Mouse (Mus musculus): ENCODE results near the gene 1700069L16Rik. TPM values are rescaled to one million over a fixed set of nuclear protein-coding genes. Genes with fewer than 3 reads are reported as not detected.

Gene 1700069L16Rik
- total RNA-seq, 2 experiments from 2014 or later = not detected

DNA sequence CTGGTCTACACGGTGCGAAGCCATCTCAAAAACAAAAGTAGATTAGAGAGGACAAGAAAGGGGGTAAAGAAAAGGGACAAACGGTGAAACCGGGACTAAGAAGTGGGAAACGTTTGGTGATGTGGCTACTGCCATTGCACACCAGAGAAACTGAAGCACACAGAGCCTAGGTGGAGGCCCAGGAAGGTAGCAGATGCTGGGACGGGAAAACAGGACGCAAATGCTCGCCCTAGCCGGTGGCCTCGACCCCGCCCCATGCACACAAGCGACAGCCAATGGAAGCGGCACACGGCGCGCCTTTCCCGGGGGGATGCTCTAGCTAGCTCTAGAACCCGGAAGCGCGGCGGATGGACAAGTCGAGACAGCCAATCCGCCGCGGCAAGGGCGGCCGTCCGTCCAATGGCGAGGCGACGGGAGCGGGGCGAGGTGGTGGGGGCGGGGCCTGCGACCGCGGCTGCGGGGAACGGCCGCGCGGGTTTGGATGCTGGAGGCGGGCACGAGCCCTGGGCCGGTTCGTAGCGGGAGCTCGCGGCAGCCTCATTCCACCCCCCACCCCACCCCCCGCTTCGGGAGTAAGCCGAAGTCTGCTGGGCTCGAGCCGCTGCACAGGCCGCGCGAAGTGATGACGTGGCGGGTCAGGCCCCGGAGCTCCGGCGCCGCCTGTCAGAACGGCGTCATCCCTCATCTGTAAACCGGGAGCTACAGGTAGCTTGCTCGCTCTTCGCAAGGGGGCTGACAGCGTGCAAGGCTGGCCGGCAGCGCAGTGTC lies 11.0 kb upstream of the 1700069L16Rik start, which contains the start of gene Ficd:
TSS of gene Ficd (plus strand) at position 459 of the 768 bp plus-strand sequence.
- peak; percentile 93 to 95 for DNase-seq (ENCODE audit: low spot score in 2 of 2)
- intact Hi-C loops (cut with DNase I) = loop anchor here (10.0 kb wide), 1 partner anchor 831 kb away; no protein-coding TSS in a partner anchor

DNA sequence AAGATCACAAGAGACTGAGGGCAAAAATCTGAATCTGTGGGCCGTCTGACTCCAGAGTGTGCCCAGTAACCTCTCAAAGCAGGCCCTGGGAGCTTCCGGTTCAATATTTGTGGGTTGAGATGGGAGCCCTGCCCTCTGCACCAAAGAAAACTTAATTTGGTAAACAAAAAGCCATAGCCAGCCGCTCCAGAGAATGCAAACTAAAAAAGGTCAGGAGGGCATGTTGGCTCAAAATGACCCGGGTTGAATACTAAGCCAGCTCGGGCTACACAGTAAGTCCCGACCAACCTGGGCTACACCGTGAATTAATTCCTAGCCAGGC lies 10.4 kb upstream of the 1700069L16Rik start:
- intact Hi-C loops (cut with DNase I) = loop anchor here (10.0 kb wide), 1 partner anchor 830 kb away; no protein-coding TSS in a partner anchor
- DNase-seq (ENCODE audit: low spot score in 2 of 2) = no peak

DNA sequence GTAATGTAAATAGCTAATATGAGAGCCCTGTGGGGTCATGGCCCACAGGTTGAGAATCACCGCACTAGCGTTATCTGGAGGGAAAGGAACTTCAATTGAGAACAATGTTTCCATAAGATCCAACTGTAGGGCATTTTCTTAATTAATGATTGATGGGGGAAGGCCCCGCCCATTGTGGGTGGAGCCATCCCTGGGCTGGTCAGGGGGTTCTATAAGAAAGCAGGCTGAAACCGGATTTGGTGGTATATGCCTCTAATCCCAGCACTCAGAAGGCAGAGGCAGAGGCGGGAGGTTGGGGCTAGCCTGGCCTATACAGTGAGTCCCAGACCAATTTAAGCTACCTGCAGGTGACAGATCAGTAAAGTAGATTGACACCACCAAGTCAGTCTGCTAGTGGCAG lies 9.8 kb upstream of the 1700069L16Rik start:
- no peak for DNase-seq (ENCODE audit: low spot score in 2 of 2)
- intact Hi-C loops (cut with DNase I) = loop anchor here (10.0 kb wide), 1 partner anchor 830 kb away; no protein-coding TSS in a partner anchor

DNA sequence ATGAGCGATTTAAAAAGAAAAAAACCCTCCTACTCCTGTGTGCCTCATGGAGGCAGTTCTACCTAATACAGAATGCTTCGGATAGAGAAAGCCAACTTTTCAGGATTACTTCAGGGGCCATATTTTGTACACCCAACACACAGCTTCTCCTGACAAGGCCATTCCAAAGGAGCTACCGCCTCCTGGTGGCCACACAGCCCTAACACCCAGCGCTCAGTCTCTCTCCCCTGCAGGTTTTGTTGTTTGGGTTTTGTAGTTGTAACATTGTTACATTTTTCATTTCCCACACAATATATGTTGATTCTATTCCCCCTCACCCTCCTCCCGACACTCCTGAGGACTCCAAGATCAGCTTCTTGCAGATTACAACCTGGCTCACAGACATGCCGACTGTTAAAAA lies 7.6 kb upstream of the 1700069L16Rik start:
- intact Hi-C loops (cut with DNase I) = loop anchor here (1.0 to 10.0 kb wide), 2 partner anchors 367 to 827 kb away; no protein-coding TSS in a partner anchor
- peak in 1 of 2 experiments; percentile 65 for DNase-seq (ENCODE audit: low spot score in 2 of 2)

DNA sequence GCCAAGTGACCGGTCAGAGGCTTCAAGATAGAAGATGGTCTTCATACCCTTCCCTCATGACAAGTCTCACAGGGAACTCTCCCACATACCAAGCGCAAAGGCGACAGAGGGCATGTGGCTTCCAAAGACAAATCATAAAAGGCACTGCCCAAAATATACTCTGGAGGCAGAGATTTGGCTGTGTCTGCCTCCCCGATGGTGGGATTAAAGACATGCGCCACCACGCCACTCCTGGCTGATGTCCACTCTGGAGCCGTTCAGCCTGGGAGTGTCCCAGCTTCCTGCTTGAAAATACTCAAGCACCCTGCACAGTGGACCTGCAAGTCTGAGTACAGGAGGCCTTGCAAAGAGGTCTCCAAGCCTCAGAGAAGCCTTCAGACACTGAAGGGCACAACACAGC lies 6.6 kb upstream of the 1700069L16Rik start:
- no peak for DNase-seq (ENCODE audit: low spot score in 2 of 2)
- intact Hi-C loops (cut with DNase I) = loop anchor here (10.0 kb wide), 1 partner anchor 826 kb away; no protein-coding TSS in a partner anchor

DNA sequence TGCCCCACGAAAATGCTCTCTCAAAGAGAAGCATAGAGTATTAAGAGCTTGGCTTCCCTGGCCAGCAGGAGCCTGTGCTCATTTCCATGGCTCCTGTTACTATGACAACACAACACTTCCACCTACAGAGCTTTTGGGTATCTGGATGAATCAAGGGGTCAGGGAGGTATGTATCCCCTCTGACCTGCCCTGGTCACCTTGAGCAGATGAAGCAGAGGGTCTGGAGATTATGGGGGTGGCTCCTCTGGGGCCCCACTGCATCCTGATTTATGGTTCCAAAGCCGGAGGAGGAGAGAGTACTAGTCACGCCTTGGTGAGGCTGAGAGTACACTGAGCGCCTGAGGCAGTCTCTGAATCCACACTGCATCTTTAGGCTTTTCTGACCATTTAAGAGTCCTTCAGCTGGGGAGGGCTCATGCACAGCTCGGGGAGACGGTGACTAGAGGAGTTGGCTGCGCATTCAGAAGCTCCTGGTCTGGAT lies 6.1 kb upstream of the 1700069L16Rik start:
- DNase-seq (ENCODE audit: low spot score in 2 of 2) = peak in 1 of 2 experiments; percentile 67
- intact Hi-C loops (cut with DNase I) = loop anchor here (10.0 kb wide), 1 partner anchor 826 kb away; no protein-coding TSS in a partner anchor

DNA sequence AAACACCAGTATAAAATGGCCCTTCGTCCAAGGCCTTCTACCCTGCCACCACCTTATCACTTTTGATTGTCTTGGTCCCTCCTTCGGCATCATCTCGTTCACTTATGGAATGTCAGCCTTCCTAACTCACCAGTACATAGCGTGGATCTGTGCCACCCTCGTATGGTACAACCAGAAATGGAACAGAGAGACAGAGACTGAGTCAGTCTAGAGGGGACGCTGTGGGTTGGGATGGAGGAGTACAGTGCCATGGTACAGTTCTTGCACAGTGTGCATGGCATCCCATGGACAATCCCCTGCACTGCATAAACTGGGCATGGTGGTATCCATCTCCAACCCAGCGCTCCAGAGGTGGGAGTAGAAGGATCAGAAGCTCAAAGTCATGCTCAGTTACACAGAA lies 4.1 kb upstream of the 1700069L16Rik start:
- no peak for DNase-seq (ENCODE audit: low spot score in 2 of 2)
- intact Hi-C loops (cut with DNase I) = loop anchor here (5.0 kb wide), 1 partner anchor 236 kb away; the partner anchor contains the start of gene Wscd2

DNA sequence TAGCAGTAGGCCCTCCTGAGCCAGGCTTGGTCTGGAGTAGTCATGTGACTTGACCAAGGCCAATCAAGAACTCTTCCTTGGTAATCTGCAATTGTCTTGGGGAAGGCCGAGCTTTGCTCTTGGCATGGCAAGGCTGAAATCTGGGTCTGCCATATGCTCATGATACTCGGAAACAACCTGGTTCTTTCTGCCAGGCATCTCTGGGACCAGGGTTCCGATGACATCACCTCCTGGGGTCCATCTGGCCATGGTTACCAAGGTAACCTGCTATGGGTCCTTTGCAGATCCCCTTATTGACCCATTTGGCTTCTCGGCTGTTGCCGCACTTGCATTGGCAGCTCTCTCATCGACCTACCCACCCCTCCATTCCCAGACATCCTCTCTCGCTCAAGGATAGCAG lies 3.4 kb upstream of the 1700069L16Rik start:
- intact Hi-C loops (cut with DNase I) = loop anchor here (5.0 kb wide), 1 partner anchor 236 kb away; the partner anchor contains the start of gene Wscd2
- DNase-seq (ENCODE audit: low spot score in 2 of 2) = no peak

DNA sequence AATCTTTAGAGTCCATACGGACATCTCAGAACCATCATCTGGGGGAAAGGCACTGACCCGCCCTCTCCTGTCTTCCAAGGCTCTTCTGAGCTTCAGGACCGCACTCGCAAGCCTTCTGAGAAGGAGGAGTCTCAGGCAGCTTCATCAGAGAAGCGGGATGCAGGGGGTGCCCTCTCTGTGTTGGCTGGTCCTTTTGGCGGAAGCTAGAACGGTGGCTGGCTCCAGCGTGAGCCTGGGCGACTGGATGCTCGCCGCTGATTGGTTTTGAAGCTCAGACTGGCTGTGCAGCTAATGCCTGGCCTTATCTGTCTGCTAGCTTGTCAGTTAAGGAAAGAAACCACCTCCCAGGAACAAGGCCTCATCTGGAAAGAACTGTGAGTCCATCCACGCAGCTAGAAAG lies 2.7 kb upstream of the 1700069L16Rik start:
- no peak for DNase-seq (ENCODE audit: low spot score in 2 of 2)
- intact Hi-C loops (cut with DNase I) = loop anchor here (5.0 kb wide), 1 partner anchor 235 kb away; the partner anchor contains the start of gene Wscd2

DNA sequence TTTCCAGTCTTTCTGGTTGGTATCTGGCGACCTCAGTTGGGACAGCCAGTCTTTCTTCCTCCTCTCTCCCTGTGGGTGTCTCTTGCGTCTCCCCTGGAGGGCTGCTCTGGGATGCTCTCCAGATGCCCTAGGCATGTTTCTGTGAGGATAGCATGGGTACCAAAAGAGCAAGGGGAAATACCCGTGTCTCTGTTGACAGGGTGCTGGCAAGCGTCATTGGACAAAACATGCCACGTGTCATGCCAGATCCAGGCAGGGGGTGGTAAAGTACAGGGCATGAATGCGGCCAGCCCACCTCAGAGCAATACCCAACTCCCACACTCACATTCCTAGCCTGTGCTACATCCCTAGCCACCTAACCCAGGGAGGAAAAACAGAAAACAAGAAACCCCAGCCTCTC lies 2.0 kb upstream of the 1700069L16Rik start:
- intact Hi-C loops (cut with DNase I) = loop anchor here (5.0 kb wide), 1 partner anchor 234 kb away; the partner anchor contains the start of gene Wscd2
- no peak for DNase-seq (ENCODE audit: low spot score in 2 of 2)

DNA sequence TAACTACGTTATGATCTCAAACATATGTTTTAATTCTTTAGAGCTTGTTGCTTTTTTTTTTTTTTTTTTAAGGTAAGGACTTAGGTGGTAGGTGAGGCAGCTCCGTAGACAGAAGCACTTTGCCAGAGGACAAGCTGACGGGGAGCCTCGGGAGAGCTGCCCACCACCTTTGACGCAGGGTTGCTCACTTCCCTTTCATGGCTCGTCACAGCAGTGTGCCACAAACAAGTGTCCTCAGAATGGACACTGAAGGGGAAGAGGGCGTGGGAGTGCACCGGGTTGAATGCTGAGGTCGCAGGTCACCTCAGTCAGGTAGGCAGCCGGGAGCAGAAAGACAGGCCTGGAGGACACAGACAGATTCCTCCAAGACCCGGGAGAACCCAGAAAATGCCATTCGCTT lies 845 bp upstream of the 1700069L16Rik start:
- intact Hi-C loops (cut with DNase I) = loop anchor here (2.0 to 5.0 kb wide), 2 partner anchors 233 to 359 kb away; partner anchors contain the start of gene Wscd2
- no peak for DNase-seq (ENCODE audit: low spot score in 2 of 2)

DNA sequence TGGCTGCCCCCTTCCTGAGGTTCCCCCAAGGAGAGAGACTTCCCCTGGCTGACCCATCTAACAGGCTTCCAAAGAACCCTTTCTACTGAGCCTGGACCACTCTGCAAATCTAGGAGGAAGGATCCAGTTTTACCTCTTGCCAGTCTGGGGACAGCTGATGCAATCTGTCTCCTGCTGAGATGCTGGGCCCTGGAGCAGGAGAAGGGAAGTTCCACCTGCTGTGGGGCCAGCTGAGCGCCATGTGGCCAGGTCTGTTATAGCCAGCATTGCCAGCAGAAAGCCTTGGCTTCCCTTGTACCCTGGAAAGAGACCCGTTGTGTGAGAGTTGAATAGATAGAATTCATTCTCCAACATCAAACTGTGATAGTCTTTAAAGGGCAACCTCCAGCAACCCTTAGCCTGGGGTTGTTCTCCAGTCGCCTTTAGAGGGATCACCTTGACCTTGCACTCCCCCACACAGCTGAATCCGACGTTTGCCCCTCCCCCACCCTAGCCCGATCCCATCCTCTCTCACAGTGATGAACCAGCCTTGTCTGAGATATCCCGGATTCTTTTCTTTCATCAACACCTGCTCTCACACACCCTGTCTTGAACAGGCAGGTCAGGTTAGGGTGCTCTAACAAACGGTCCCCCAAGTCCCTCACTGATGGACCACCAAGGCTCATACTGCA lies 870 bp downstream of the 1700069L16Rik start:
- DNase-seq (ENCODE audit: low spot score in 2 of 2) = no peak
- intact Hi-C loops (cut with DNase I) = loop anchor here (1.0 to 5.0 kb wide), 3 partner anchors 136 to 357 kb away; no protein-coding TSS in a partner anchor

DNA sequence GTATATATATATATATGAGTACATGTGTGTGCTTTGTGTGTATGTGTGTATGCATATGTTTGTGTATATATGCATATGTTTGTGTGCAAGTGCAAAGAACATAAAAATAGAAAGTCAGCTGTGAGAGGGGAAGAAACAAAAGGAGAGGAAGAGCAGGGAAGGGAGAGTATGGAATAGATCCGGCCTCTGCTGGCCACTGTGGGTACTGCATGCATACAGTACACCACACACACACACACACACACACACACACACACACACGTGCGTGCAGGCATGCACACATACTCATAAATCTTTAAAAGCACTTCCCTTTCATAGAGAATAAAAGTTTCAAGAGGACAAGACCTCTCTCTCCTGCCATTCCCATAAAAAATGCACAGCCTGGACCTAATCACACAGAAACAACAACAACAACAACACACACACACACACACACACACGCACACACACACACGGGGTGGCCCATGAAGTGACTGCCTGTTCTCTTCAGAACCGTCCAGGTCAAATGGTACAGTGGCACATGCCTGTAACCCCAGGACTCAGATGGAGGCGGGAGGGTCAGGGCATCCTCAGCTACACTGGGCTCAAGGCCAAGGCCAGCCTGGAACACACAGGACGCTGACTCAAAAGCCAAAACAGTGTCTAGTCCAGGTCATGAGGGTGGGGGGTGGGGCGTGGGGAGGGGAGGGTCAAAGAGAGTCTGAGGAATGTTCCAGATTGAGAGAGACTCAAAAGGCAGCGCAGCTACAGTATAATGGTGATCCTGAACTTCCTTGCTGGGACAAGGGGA lies 2.2 kb downstream of the 1700069L16Rik start:
- DNase-seq (ENCODE audit: low spot score in 2 of 2) = no peak
- intact Hi-C loops (cut with DNase I) = loop anchor here (5.0 kb wide), 1 partner anchor 135 kb away; no protein-coding TSS in a partner anchor

DNA sequence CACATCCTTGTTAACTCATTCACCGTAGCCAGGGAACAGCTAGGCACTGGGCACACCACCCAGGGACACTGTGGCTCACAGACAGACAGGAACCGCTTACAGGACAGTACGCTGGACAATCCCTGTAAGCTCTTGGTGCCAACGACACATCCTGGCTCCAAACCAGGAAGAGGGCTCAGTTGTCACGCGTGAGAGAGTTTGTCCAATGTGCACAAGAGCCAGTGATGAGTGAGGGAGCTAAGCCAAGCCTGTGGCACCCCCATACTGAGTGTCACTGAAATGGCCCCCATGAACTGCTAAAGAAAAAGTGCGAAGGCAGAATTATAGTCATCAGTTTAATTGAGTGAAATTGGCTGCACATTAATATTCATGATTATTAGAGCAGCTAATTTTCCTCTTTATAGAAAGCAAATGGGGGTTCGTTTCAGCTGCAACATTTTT lies 5.3 kb downstream of the 1700069L16Rik start:
- intact Hi-C loops (cut with DNase I) = no loop called here

DNA sequence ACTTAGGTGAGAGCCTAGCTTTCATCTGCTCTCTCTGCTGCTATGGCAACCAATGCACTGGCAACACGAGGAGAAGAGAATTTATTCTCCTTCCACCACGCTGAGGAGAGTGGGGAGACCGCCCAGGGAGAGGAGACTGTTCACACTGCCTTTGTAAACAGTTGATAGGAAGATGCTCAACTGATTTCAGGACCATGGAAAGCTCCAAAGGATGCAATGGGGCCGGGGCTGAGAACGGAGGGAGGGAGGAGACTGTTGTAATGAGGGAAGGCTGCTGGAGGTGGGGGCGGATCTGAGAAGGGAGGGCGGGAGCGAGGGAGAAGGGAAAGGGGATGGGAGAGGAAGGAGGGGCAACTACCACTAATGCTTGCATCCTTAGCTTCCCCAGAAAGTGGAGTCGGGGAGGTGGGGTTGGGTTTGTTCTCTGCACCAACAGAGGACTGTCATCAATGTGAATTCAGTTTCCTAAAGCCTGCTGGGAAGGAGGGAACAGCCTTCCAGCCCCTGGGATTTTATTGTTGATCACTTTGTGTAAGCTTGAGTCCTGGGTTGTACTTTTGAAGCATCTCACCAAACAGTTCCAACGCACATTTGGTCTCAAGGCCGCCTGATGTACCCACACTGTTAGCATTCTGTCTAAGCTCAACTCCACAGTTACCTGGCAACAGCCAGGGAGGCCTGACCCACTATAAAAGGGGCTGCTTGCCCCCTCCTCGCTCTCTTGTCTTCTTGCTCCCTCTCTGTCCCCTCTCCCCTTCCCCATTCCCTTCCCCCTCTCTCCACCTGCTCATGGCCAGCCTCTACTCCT lies 7.8 kb downstream of the 1700069L16Rik start:
- peak; percentile 73 to 83 for DNase-seq (ENCODE audit: low spot score in 2 of 2)
- intact Hi-C loops (cut with DNase I) = no loop called here

More for the DNA sequence above, 5.3 kb downstream of the 1700069L16Rik start:
- no peak for DNase-seq (ENCODE audit: low spot score in 2 of 2)

DNA sequence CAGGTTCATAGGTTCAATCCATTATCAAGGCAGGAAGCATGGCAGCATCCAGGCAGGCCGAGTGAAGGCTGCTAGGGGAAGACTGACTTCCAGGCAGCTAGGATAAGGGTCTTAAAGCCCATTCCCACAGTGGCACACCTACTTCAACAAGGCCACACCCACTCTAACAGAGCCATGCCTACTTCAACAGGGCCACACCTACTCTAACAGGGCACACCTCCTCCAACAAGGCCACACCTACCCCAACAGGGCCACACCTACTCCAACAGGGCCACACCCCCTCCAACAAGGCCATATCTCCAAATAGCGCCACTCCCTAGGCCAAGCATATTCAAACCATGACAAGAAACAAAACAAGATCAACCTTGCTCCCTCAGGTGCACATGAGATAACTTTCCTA lies 11.7 kb downstream of the 1700069L16Rik start:
- intact Hi-C loops (cut with DNase I) = no loop called here
- DNase-seq (ENCODE audit: low spot score in 2 of 2) = no peak

DNA sequence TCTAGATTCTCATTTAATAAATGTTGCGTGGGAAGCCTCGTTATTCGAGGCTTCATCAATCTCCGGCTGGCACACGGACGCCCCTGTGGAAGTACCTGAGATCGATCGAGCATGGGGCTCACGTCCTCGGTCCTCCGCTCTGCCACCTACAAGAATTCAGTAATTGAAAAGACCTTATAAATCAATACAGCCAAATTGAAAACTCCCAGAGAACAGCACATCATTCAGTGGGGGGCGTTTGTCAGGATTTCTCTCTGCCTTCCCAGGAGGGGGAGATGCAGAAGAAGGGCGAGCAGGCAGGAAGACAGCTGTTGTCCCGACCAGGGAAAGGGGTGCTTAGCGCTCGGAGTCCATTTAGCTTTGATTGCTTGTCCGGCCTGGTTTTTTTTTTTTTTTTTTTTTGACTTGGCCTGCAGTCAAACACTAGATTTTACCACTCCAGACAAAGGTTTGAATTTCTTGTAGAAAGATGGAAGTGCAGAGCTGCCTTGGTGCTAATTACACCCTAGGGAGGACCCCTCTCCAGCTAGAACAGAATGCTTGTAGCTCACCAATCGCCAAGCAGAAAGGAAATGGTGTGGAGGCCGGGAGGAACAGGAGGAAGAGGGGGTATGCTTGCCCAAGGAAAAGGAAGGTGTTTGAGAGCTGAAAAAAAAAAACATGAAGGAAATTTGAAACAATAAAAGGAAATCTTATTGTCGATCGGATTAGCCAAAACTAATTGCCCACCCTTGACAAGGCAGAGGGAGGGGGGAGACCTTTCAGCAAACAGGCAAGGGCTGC lies 20.6 kb downstream of the 1700069L16Rik start:
- intact Hi-C loops (cut with DNase I) = no loop called here
- DNase-seq (ENCODE audit: low spot score in 2 of 2) = no peak

Measured in left cerebral cortex, postnatal 14 days (tissue).